Mouse (Mus musculus) cerebellum, postnatal 14 days (tissue): ENCODE data around the gene Clic6.
A peak's percentile ranks its signal among the peaks of the same experiment; 100 is the strongest.

ENCODE experiments used
- DNase-seq, 2 experiments: peaks; one replicate each; pipeline ENCODE4 v3.0.0; 2021; ENCODE audit warnings: mixed read lengths in 2 of 2

Gene Clic6

DNA sequence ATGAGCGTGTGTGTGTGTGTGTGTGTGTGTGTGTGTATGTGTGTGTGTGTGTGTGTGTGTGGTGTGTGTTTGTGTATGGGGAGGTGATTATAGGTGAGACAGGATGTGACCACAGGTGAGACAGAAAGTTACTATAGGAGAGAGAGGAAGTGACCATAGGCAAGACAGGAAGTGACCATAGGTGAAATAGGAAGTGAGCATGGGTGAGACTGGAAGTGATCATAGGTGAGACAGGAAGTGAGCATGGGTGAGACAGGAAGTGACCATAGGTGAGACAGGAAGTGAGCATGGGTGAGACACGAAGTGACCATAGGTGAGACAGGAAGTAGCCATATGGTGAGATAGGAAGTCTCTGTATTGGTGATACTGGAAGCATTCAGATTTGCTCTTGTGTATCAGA, 49.7 kb downstream of the Clic6 start:
- DNase-seq: no peak

- no peak for DNase-seq
These were observed 52.8 kb downstream of the Clic6 start for GRCm38 (mm10) chr16:92538356-92538755.

DNA sequence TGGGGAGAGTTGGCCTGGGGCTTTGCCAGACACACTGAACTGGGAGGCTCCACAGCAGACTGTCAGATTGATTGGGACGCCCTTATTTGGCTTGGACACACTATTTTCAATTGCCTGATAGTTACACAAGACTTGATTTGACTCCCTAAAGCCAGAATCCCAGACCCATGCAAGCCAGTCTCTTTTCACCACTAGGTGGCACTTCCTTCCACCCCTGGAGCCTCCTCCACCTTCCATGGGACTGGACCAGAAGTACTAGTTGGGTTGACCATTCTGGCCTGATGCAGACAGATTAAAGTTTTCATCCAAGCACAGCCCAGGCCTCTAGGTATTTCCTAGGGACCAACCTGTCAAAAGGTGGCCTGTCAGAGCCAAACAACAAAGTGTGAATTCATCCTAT, 58.7 kb downstream of the Clic6 start:
- DNase-seq: peak; percentile 36 to 39

- DNase-seq: no peak
These were observed 63.1 kb downstream of the Clic6 start for GRCm38 (mm10) chr16:92548651-92549050.

DNA sequence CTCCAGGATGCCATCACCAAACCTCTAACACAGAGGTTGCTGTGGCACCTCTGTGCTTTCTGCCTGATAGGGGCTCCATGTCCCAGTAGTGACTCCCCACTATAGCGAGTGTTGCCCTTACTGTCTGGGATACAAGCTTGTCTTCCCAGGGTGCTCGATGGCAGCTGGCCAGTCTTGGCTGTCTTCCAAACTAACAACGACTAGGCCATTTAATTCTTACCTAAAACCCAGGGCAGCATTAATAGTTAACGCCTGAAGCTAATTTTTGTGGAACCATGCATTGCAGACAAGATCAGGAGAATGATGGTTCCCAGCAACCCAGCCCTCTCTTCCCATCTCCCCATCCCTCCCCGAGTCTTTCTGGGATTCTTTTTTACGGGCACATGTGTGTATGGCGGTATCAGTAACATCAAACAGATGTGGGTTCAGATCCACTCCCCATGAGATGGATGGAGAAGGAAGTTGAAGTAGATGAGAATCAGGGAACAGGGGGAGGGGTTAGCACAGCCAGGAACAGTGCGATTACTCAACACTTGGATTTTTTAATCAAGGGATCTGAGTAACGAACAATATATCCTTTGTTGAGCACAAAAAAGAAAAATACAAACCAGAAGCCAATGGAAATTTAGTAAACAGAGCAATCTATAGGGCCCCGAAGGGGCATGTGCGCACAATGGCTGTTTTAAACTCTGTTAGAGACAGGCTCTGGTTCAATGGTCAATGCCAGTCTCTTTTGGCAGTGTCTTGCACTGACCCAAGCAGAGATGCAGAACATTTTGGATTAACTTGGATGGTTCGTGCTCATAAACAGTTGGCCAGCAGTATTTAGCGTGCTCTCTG, 66.0 kb downstream of the Clic6 start:
- peak in 1 of 2 experiments; percentile 28 for DNase-seq

DNA sequence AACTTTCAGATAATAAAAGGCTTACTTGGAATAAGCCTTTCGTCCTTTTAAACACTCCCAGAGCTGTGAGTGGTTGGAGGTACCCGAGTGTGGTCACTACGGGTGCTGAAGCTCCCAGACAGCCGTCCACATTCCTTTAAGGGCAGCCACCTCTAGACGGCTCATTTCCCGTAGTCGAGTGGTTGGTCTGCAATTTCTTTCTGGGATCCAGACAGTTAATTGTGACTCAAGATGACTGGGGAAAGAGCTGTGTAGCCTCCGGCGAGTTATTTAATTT, 66.5 kb downstream of the Clic6 start:
- DNase-seq: no peak

DNA sequence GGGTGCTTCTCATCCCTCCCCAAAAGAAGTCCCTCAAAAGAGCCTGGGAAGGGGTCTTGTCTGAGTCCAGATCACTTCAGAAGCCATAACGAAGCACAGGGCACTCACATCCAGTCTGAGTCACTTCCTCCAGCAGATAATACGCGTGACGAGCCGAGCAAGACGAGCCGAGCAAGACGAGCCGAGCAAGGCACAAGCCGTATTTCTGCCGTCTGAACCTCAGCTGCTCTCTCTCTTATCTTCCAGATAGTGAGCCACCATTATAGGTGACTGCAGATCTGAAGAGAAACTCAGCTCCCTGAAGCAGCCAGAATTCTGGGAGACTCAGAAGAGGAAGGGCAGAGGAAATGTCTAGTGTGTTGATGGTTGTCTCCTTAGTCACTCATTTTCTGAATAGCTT, 67.3 kb downstream of the Clic6 start:
- no peak for DNase-seq

DNA sequence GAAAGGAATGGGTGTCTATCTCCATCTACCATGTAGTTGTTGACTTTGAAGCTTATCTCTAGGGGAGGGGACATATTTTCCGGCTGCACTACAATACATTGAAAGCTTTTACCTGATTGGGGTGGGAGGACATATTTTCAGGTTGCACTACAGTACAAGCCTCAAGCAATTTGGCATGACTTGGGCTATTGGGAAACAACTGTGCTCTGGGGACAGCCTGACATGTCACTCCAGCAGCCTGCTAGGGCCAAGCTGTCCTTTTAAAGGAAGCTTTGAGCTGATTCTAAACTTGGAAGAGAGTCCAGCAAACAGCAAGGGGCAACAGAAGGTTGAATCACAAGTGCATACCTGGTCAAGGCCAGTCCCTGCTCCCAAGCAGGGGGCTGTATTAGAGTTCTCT, 69.5 kb downstream of the Clic6 start:
- no peak for DNase-seq

GRCm38 (mm10) chr16:92565291-92565690, 79.8 kb downstream of the Clic6 start:
- DNase-seq: peak; percentile 28 to 37

DNA sequence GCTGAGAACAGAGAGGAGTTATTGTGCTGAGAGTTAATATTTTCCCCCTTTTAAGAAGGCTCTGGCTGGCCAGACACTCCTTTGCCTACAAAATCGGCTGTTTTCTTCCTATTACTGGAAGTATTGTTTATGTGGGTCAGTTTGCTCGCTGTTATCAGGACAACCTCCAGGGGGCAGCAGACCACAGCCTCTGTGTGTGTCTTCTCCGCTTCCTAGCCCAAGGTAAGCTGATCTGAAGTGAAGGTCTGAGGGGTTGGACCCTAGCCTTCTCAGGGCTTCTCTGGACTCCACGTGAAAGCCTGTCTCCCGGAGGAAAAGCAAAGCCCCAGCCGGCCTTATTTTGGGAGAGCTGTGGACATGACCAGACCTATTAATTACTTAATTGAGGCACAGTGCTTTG, 80.2 kb downstream of the Clic6 start:
- DNase-seq: peak; percentile 94 to 96

- DNase-seq: no peak
These were observed 80.6 kb downstream of the Clic6 start for GRCm38 (mm10) chr16:92566146-92566545.

GRCm38 (mm10) chr16:92571246-92571645, 85.7 kb downstream of the Clic6 start:
- DNase-seq: no peak

GRCm38 (mm10) chr16:92573193-92573592, 87.7 kb downstream of the Clic6 start:
- no peak for DNase-seq

- no peak for DNase-seq
These were observed 90.3 kb downstream of the Clic6 start for GRCm38 (mm10) chr16:92575792-92576191.

GRCm38 (mm10) chr16:92577381-92577780, 91.8 kb downstream of the Clic6 start:
- DNase-seq: no peak

GRCm38 (mm10) chr16:92578915-92579653, 93.5 kb downstream of the Clic6 start:
- DNase-seq: no peak

- no peak for DNase-seq
These were observed 95.4 kb downstream of the Clic6 start for GRCm38 (mm10) chr16:92580981-92581380.

- DNase-seq: no peak
These were observed 96.2 kb downstream of the Clic6 start for GRCm38 (mm10) chr16:92581767-92582166.

DNA sequence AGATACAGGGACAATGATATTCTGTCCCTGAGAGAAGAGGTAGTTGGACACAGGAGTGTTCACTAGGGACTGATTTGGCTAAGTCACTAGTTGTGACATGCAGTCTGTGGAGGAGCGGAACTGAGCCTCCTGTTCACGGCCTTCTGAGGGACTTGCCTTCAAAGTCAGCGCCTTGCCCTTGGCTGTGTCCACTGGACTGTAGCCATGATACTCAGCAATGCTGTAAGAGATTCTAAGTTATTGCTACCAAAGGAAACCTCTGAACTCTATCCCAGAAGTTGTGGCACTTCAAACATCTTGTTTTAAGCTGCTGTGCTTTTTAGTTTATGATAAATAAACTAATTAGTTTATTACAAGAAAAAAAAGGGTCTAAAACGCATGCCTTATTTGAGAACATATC, 102.3 kb downstream of the Clic6 start:
- DNase-seq: no peak
